Mouse (Mus musculus) ES-Bruce4 (cell line): ENCODE results near the gene Coro1b.

Source experiments
- CTCF ChIP-seq: IDR thresholded peaks from one replicate; pipeline ENCODE4 v1.8.1; 2011; ENCODE audit warnings: low read depth, low read length
- EP300 ChIP-seq: IDR thresholded peaks from 2 replicates; pipeline ENCODE4 v1.6.1; 2011; ENCODE audit warnings: low read depth, low read length; ENCODE audit not compliant: insufficient read depth
- POLR2A ChIP-seq: IDR thresholded peaks from one replicate; pipeline ENCODE4 v1.8.1; 2011; ENCODE audit warnings: low read length; ENCODE audit not compliant: insufficient read depth

DNA sequence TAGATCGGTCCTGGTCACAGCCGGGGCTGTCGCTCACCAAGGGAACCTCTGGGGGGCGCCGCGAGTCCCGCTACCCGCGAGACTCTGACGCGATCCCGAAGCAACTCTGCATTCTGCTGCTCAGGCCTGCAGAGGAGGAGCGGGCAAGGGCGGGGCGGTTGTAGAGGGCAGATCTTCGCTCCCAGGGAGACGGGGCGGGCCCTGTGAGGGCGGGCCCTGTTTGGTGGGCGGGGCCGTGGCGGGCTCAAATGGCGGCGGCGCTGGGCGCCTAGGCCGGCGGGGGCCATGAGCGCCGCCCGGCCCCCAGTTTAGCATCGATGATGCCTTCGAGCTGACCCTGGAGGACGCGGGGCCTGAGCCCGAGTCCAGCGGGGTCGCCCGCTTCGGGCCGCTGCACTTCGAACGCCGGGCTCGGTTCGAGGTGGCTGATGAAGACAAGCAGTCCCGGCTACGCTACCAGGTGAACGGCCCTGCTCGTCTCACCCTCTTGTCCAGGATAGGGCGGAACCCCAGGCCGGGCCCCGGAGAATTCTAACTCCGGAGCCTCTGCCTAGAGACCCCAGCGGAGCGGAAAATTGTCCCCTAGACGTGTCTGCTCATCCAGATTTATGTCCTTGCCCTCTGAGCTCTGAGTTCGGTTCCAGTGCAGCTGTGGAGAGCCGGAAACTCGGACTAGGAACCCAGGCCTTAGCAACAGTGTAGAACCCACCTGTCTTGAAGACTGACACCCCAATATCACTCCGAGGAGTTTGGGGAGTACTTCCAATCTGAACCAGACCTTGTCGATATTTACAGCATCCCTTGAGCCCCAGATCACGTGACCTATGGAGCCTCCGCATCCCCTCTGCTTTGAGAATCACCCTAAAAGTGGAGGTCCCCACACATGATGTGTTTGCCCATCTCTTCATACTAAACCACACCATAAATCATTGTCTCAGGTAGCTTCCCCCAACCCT lies 22.4 kb upstream of the Coro1b start, which contains the start of gene Aip:
- TF ChIP-seq CTCF (peak; percentile 58), EP300 (0 out of 2 replicates have a peak, but pooled peaks have one; percentile 39), POLR2A (no peak)
